Mouse (Mus musculus) limb, embryonic 14.5 days (tissue): ENCODE results near the gene Gm20671. TPM values are rescaled to one million over a fixed set of nuclear protein-coding genes. Genes with fewer than 3 reads are reported as not detected.

Experiments used
- ATAC-seq: fragments of 200-750 bp; cut with Nextera tagmentation; 2 replicates; pipeline ENCODE4 v1.8.0; 2017; ENCODE audit warnings: low read depth, moderate number of reproducible peaks, moderate TSS enrichment; ENCODE audit not compliant: low FRiP score
- DNase-seq: peaks from one replicate; pipeline ENCODE4 v3.0.0-alpha.2; 2015; ENCODE audit warnings: low spot score
- H3K27ac ChIP-seq: fragments of 300-500 bp; sonication (generic); replicated peaks from 2 replicates; pipeline ENCODE4 v1.5.1; 2014; ENCODE audit warnings: low read depth, mild to moderate bottlenecking, low read length, moderate library complexity, mixed read lengths
- H3K27me3 ChIP-seq: fragments of 300-500 bp; sonication (generic); 2 replicates; pipeline ENCODE4 v1.6.1; 2014; ENCODE audit warnings: low read length, mixed read lengths; ENCODE audit not compliant: control insufficient read depth, insufficient read depth
- H3K36me3 ChIP-seq: fragments of 300-500 bp; sonication (generic); 2 replicates; pipeline ENCODE4 v1.6.1; 2014; ENCODE audit warnings: mild to moderate bottlenecking, low read length, moderate library complexity, mixed read lengths; ENCODE audit not compliant: control insufficient read depth, insufficient read depth
- H3K4me1 ChIP-seq: fragments of 300-500 bp; sonication (generic); 2 replicates; pipeline ENCODE4 v1.6.1; 2014; ENCODE audit warnings: antibody characterized with exemption, low read length, mixed read lengths; ENCODE audit not compliant: control insufficient read depth, insufficient read depth
- H3K4me2 ChIP-seq: fragments of 300-500 bp; sonication (generic); replicated peaks from 2 replicates; pipeline ENCODE4 v1.6.1; 2014; ENCODE audit warnings: low read depth, mild to moderate bottlenecking, low read length, moderate library complexity; ENCODE audit not compliant: severe bottlenecking
- H3K4me3 ChIP-seq: fragments of 300-500 bp; sonication (generic); replicated peaks from 2 replicates; pipeline ENCODE4 v1.5.1; 2014; ENCODE audit warnings: low read length
- H3K9ac ChIP-seq: fragments of 300-500 bp; sonication (generic); 2 replicates; pipeline ENCODE4 v1.6.1; 2014; ENCODE audit warnings: mild to moderate bottlenecking, low read depth, low read length, moderate library complexity; ENCODE audit not compliant: severe bottlenecking
- H3K9me3 ChIP-seq: fragments of 300-500 bp; sonication (generic); 2 replicates; pipeline ENCODE4 v1.6.1; 2016; ENCODE audit warnings: low read length; ENCODE audit not compliant: control insufficient read depth
- POLR2A ChIP-seq: fragments of 200-500 bp; IDR thresholded peaks from 2 replicates; pipeline ENCODE4 v1.8.0; 2012; ENCODE audit warnings: inconsistent platforms, mild to moderate bottlenecking, moderate library complexity, borderline replicate concordance; ENCODE audit not compliant: insufficient read depth, insufficient read length; ENCODE audit errors: extremely low read depth
- WGBS: fragments of 180-500 bp; shearing (Covaris S2); extraction: QIAGEN DNeasy Blood & Tissue Kit; methylation state at CpG from one replicate; pipeline ENCODE4 v1.1.7; 2014; 5-methylcytosine and 5-hydroxymethylcytosine counted together
- polyA plus RNA-seq, 2 experiments: library from polyadenylated mRNA; depleted of rRNA in 1 of 2; stranded (reverse) in 1 of 2; unstranded in 1 of 2; fragments of >200 nt; fragmentation: Nextera tagmentation in 1 of 2; extraction: Ambion mirVana in 1 of 2; gene quantifications; 2 replicates each; pipeline versions ENCODE4 v1.2.1 to v1.2.3; 2012 to 2014

The Gm20671 gene
- 1.9 and 6.9 TPM in 2 replicates for polyA plus RNA-seq (2012; rRNA removed)
- polyA plus RNA-seq (2014; fragmentation: Nextera tagmentation; extraction: Ambion mirVana): not detected in 2 replicates

DNA sequence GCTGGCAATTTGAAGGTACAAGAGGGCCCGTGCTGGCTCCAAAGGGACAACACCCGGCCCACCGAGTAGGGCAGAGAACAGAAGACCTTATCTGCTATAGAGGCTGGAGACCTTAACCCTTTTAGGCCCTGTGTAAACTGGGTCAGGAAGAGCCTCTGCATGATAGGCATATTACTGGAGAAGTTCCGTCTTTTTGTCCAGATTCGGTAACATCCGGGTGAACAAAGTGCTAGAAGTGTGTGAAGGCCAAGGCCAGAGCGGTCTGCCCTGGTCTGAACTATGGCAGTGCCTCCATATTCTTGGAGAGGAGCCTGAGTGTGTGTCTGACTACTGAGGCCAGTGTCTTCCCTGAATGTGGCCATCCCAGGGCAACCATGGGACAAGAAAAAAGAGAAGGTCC is at the start of gene Gm20671:
Gm20671 (minus strand) TSS at position 101 of the 400 bp plus-strand sequence.
- Histone ChIP-seq H3K9me3 (no peaks in the 10 kb centered on the region), H3K36me3 (peaks cover 62% of the 10 kb centered on the region), H3K27me3 (no peaks in the 10 kb centered on the region), H3K4me3 (no peak within 1 kb of the TSS), H3K9ac (no peak within 1 kb of the TSS), H3K4me2 (no peak within 1 kb of the TSS), H3K27ac (no peak within 1 kb of the TSS), H3K4me1 (no peaks in the 10 kb centered on the region)
- 89% methylated on average over 7 of the region's 7 CpGs for WGBS
- ATAC-seq: no peak
- no peak for DNase-seq
- TF ChIP-seq POLR2A: no peak

- H3K27ac ChIP-seq: no peak overlapping the region
- no peak overlapping the region for H3K4me3 ChIP-seq
- WGBS: 93% methylated on average over 5 of the region's 5 CpGs
- H3K4me1 ChIP-seq: no peaks in the 10 kb centered on the region
- no peaks in the 10 kb centered on the region for H3K9me3 ChIP-seq
- H3K27me3 ChIP-seq: no peaks in the 10 kb centered on the region
- H3K9ac ChIP-seq: no peak overlapping the region
- DNase-seq: no peak
- H3K4me2 ChIP-seq: no peak overlapping the region
- H3K36me3 ChIP-seq: peaks cover 75% of the 10 kb centered on the region
- TF ChIP-seq POLR2A: no peak
- ATAC-seq: no peak
These were observed 45.4 kb upstream of the Gm20671 start for GRCm38 (mm10) chr5:32872346-32872745.

GRCm38 (mm10) chr5:32869389-32870024 is 42.6 kb upstream of the Gm20671 start:
- Histone ChIP-seq H3K36me3 (peaks cover 62% of the 10 kb centered on the region), H3K27ac (no peak overlapping the region)
- no peak for ATAC-seq

DNA sequence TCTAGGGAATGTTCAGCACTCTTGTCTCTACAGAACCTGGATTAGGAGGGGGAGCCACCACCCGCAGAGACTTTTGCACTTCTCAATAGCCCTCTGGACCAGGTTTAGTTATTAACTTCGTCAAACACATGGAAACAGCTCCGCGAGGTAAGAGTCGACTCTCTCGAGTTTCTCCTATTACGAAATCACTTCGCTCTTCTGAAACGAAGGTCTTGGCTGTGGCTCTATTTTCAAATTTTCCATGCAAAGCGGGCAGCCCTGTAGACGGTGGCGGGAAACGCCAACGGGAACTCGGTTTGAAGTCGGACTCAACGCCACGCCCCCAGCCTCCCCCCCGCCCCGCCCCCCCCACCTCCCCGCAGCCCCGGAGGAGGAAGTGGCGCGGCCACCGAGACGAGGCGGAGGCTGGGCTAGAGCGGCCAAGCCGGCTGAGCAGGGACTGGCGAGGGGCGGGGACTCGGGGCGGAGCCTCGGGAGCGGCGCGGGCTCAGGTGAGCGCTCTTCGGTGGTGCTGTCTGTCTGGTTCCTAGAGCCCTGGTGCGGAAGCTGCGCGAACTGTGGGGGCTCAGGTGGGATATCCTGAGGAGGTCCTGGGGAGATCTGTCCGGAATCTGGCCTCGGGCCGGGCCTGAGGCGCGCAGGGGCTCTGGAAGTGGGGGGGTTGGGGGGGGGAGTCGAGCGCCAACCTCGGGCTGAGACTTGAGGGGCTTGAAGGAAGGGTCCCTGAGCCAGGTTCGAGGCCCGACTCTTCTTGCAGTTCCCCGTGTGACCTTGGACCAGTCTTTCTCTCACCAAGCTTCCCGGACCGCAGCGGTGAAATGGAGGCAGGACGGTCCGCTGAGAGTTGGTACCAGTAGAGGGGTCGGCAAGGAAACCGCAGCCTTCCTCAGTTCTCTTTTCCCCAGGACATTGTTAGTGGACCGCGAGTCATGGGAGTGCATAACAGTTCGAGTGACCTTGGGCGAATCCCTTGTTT is 36.6 kb upstream of the Gm20671 start, which contains the start of gene Depdc5:
Depdc5 (plus strand) TSS at position 449 of the 976 bp plus-strand sequence.
- peak within 1 kb of the TSS; percentile 76 for H3K4me3 ChIP-seq
- DNase-seq (peak; percentile 87), ATAC-seq (peak; percentile 96)
- H3K4me2 ChIP-seq: peak within 1 kb of the TSS; percentile 76
- peak within 1 kb of the TSS; percentile 69 for H3K9ac ChIP-seq
- peak within 1 kb of the TSS; percentile 80 for H3K27ac ChIP-seq
- H3K4me1 ChIP-seq: peaks cover 7% of the 10 kb centered on the region
- H3K27me3 ChIP-seq: no peaks in the 10 kb centered on the region
- peak; percentile 79 for TF ChIP-seq POLR2A
- H3K36me3 ChIP-seq: peaks cover 15% of the 10 kb centered on the region
- H3K9me3 ChIP-seq: no peaks in the 10 kb centered on the region
- under 1% methylated on average over 47 of the region's 64 CpGs for WGBS

More at GRCm38 (mm10) chr5:32869389-32870024, 42.6 kb upstream of the Gm20671 start:
- Histone ChIP-seq H3K4me1 (peaks cover 1% of the 10 kb centered on the region; the same call in 1 of the 2 replicates), H3K9ac (no peak overlapping the region), H3K27me3 (no peaks in the 10 kb centered on the region), H3K4me3 (no peak overlapping the region), H3K4me2 (no peak overlapping the region), H3K9me3 (no peaks in the 10 kb centered on the region)
- DNase-seq: no peak
- TF ChIP-seq POLR2A: no peak
- WGBS: 96% methylated on average over 5 of the region's 5 CpGs

- Histone ChIP-seq H3K36me3 (peaks cover 6% of the 10 kb centered on the region), H3K9me3 (no peaks in the 10 kb centered on the region), H3K27ac (no peak overlapping the region), H3K4me3 (peak overlapping the region; percentile 76), H3K4me1 (peaks cover 7% of the 10 kb centered on the region), H3K9ac (no peak overlapping the region), H3K4me2 (peak overlapping the region; percentile 76), H3K27me3 (no peaks in the 10 kb centered on the region)
- ATAC-seq (no peak), DNase-seq (peak; percentile 40)
- 68% methylated on average over 6 of the region's 6 CpGs for WGBS
- TF ChIP-seq POLR2A: no peak
These were observed 35.7 kb upstream of the Gm20671 start for GRCm38 (mm10) chr5:32862469-32863132.
